Mouse (Mus musculus) thymus, adult 2 months (tissue): ENCODE data around the gene Gm10645.

Source experiments
- CTCF ChIP-seq: fragments of 200-500 bp; IDR thresholded peaks from 2 replicates; pipeline ENCODE4 v1.5.1; 2012; ENCODE audit warnings: mild to moderate bottlenecking, control low read depth, low read length, moderate library complexity, borderline replicate concordance; ENCODE audit not compliant: control insufficient read depth, poor library complexity, insufficient read depth; ENCODE audit errors: extremely low read depth
- POLR2A ChIP-seq: fragments of 200-500 bp; IDR thresholded peaks from 2 replicates; pipeline ENCODE4 v1.6.1; 2012; ENCODE audit warnings: mild to moderate bottlenecking, low read length, control low read depth, moderate library complexity; ENCODE audit not compliant: control insufficient read depth, poor library complexity, insufficient read depth; ENCODE audit errors: extremely low read depth

GRCm38 (mm10) chr8:83152470-83152869 is 13.5 kb downstream of the Gm10645 start:
- TF ChIP-seq POLR2A (no peak), CTCF (no peak)
